Mouse (Mus musculus) erythroid progenitor cell, adult 5-6 weeks (primary cell): ENCODE data around the gene Vps13d. TPM values are rescaled to one million over a fixed set of nuclear protein-coding genes. Genes with fewer than 3 reads are reported as not detected.

Source experiments
- ATAC-seq: replicated peaks from 2 replicates; pipeline ENCODE4 v1.8.0; 2016; ENCODE audit warnings: moderate number of reproducible peaks, mild to moderate bottlenecking, moderate TSS enrichment, inconsistent platforms; ENCODE audit not compliant: poor library complexity, low FRiP score, severe bottlenecking
- total RNA-seq, 2 experiments: library from RNA; stranded (forward) in 1 of 2; stranded (reverse) in 1 of 2; fragments of 150-400 nt in 1 of 2; fragments of 186-747, 209-891 nt in 1 of 2; gene quantifications; 2 replicates each; pipeline versions ENCODE4 v1.2.3 to v1.2.4; 2015 to 2017; ENCODE audit warnings: low replicate concordance in 2 of 2

Gene Vps13d
- total RNA-seq, 2 experiments from 2014 or later = 54.5 to 66.2 TPM

- ATAC-seq = no peak
Observed at GRCm38 (mm10) chr4:145016669-145017068, 178.1 kb downstream of the Vps13d start.

GRCm38 (mm10) chr4:145014632-145014960 lies 180.2 kb downstream of the Vps13d start:
- ATAC-seq = no peak

GRCm38 (mm10) chr4:145013760-145014631 lies 180.8 kb downstream of the Vps13d start:
- no peak for ATAC-seq

GRCm38 (mm10) chr4:145013187-145013586 lies 181.6 kb downstream of the Vps13d start:
- no peak for ATAC-seq

DNA sequence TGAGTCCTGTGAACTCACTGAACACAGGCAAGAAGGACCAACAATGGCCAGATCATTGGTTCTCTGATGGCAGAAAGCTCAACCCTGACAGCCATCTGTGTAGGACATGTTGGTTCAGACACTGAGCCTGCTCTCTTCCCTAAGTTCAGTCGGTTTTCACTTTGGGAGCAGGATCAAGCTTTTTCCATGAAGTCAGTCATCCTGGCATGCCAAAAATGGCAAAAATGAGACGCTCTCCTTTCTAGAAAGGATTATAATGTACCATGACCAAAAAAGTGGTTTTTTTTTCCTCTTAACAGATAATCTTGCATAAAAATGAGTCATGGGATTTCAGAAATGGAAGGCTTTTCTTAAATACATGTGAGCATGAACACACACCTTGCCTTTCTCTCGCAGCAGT lies 183.6 kb downstream of the Vps13d start:
- no peak for ATAC-seq

- ATAC-seq = no peak
Observed at GRCm38 (mm10) chr4:145009934-145010333, 184.9 kb downstream of the Vps13d start.

DNA sequence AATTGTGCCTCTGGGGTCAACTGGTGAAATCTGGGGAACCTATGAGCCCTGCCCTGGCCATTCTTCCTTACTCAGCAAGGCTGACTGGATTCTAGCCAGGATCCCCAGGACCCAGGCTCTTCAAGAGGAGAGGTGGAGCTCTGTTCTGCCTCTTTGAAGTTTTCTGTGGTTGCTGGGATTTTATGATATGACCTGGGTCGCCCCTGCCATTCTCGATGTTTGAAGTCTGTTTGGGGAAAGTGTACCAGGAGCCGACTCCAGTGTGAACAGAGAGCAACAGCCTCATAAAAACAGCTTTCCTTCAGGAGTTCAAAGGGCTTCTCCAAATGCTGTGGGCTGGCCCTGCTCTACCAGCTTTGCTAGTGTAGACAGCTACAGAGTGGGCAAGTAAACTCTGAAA lies 185.4 kb downstream of the Vps13d start:
- ATAC-seq = no peak

- no peak for ATAC-seq
Observed at GRCm38 (mm10) chr4:145005943-145006545, 188.8 kb downstream of the Vps13d start.

- no peak for ATAC-seq
Observed at GRCm38 (mm10) chr4:145004176-145004575, 190.6 kb downstream of the Vps13d start.

DNA sequence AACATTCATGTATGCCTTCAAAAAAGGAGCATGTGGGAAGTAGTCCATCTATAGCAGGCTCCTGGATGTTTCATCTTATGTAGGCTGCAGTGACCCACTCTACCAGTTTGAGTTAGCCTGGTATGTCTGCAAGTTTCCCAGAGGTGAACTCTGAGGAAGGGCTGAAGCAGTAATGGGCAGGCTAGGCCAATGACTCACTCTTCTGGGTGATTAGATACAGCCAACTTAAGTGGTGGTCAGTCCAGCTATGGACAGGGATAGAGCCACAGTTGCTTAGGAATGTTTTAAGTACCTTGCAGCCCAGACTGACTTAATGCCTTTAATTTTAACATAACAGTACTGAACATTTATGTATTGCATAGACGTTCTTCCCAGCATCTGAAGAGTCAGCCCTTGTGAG lies 192.1 kb downstream of the Vps13d start:
- ATAC-seq = no peak

- peak; percentile 76 for ATAC-seq
Observed at GRCm38 (mm10) chr4:144999903-145000382, 194.9 kb downstream of the Vps13d start.

DNA sequence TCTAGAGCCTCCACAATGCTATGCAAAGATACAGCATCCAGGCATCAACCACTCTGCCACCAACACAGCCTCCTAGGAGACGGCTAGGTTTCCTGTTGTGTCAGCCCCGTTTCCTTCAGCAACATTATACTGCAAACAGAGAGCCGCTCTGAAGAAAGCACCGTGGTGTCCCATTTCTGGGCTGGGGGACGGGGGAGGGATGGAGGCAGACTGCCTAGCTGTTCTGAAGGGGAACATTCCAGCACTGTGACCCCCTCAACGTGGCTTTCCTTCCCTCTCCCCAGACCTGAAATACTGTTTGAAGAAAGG lies 195.3 kb downstream of the Vps13d start:
- peak; percentile 65 for ATAC-seq

DNA sequence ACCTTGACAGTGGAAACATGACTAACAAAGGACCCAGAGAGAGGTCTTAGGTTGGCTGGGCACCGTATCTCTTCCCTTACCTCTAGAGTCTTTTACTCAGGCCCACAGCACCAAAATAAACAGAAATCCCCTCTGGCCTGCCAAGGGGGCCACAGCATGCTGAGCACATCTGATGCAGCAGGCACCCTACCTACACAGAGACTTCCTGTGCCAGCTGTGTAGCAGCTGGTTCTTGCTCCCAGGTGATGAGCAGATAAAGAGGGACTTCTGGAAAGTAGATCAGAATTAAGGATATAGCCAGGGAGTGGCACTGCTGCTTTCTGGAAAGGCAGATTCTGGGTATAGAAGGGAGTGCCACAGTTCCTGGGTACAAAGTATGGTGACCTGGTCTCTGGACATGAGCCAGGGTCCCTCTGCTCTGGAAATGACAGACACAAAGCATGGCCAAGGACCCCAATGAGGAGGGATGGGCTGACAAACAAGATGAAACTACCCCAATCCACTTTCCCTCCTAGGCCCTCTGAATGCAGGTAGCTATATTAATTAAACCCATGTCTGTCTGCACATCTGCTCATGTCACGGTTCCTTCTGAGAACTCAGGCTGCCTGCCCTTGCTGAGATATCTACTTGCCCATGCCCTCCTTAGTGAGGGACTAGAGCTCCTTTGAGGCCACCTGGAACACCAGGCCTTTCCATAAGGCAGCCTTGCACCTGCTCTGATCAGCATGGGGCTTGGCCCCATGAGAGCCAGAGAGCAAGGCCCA lies 195.8 kb downstream of the Vps13d start:
- ATAC-seq = peak; percentile 64

DNA sequence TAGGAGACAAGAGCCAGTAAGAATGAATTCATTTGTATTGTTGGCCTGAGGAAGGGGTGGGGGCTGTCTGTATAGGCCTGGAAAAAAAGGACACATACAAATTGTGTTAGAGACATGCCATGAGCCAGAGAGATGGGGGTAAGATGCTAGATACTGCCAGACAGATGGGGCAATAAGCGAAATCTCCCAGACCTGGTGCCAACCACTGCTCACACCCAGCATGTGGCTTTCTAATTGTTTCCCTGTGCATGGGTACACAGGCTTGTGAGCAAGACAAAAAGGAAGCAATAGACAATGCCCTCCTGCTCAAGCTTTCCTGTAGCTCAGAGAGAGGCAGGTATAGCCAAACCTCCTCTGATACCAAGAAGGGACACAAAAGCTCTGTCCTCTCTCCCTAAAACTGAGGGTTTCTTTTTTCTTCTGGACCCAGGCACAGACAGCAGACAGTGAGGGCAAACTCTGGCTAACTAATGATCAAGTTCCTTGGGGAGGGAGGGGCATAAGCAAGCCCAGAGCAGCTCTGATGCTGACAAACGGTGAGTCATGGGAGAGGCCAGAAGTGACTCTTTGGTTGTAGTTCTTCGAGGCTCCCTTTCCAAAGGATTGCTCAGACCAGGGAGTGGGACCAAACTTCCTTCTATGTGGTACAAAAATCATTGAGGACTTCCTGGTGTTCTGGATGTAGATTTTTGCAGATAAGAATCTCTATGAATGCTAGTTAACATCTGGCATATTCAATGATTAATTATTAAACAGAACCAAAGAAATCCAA lies 196.7 kb downstream of the Vps13d start:
- peak; percentile 39 for ATAC-seq

DNA sequence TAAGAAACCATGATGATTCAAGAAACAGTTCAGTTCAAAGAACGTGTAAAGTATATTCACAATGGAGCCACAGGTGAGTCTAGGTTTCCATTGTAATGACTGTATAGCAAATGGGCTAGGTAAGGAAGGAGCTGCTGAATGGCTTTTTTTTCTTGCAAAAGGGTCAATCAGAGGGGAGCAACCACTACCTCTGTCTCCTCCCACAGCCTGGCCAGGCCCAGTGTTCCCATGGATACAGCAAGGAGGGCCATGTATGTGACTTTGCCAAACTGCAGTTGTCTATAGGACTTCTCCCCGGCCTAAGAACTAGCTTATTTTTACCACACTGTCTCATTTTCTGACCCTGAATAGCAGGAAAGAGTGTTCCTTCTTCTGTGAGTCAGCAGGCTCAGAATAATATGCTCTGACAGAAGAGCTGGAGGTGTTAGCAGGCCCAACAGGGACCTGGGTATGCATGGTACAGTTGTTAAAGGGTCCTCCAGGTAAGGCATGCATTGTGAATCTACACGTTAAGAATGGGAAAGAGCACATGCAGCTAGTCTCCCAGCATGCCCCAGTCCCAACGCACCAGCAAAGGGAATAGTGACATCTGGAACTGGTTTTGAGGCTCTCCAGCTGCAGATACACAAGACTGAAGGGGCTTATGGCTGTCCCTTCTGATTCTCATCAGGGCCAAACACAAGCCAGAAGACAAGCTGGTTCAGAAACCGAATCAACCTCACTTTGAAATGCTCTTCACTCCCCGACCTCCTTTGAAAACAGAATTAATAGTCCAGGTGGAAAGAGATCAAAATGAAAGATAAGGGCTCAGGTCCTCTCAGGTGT lies 197.6 kb downstream of the Vps13d start:
- ATAC-seq = no peak

DNA sequence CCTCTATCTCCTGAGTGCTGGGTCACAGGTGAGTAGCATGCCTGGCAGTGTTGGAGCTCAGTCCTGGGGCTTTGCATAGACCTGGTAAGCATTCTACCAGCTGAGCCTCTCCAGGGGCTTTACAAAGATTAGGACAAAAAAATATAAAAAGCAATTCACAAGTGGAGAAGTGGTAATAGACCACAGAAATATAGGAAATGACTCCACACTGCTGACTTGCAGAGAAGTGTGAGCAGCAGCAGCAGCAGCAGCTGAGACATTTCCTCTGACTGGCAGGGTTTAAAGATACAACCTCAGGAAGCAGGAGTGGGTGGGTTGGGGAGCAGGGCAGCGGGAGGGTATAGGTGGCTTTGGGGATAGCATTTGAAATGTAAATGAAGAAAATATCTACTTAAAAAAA lies 199.0 kb downstream of the Vps13d start:
- no peak for ATAC-seq

DNA sequence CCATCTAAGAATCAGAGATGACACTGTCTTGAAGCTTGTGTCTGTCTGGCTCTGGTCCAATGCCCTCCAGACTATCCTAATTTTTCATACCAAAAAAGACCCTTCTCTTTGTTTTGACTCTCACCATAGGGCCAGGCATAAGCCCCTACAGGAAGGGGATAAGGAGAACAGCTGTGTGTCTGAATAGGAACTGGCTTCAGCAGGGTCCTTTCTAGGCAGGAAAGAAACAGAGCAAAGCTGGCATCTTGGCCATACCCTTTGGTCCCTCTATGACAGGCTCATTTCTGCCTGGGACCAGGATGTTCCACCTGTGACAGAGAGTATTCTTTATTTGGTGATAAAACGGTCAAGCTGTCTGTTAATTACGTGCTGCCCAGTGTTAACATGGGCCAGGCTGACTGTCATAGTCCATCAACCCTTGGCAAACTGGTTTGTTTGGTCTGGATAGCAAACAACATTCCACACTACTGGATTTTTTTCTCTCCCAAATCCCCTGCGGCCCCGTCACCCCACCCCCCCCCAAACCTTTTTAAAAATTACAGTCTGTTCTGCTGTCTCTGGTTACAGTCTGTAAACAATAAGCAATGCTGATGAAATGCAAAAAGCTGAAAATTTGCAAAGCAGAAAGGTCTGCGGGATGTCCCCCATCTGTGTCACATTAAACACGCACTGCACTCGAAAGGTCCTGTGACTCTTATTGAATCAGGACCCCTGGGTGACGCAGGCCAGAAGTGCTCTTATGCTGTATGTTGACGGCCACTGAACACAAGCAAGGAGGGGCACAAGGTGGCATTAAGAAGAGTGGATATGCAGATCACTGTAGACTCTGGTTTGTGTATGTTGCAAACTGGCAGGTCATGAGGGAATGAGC lies 201.5 kb downstream of the Vps13d start:
- ATAC-seq = no peak

DNA sequence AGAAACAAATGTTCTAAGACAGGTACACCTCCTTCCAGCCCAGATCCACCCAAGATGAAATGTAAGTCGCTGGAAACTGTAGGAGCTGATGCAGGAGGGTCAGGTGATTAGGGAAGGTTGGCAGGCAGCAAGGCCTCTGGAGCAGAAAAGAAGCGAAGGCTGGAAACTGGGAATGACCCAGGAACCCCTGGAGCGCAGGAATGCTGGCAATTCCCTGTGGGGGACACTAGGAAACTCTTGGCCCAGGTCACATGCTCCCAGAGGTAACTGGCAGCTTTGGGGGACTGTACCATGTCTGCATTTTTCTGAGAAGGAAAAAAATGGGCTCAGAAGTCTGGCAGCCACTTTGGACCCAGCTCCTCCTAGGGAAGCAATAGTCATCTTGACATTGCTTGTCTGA lies 202.4 kb downstream of the Vps13d start:
- no peak for ATAC-seq
